ENCODE assay signal across 20 mouse cellular contexts in the genomic region with DNA sequence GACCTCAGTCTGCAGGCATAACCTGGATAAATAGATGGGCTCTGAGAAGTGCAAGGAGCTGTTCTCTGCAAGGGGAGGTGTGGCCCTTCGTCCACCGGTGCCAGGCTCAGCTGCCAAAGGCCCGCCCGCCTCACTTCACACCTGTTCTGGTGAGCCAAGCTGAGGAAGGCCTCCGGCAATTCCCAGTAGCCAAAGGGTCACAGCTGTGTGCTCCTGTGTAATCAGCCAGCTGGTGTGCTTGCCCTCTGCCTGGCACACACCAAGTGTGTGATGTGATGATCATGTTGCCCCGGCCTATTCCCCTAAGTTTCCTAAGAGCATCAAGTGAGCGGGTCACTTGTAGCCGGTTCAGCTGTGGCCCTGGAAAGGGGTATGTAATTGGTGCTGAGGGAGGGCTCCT.
DNase-seq lines count a peak whose midpoint lies in the region; ATAC-seq and TF ChIP-seq lines count a peak whose summit lies in the region.
"Had no signal": no experiment of that assay in that cellular context is flagged by ENCODE, and none has a peak within 500 bp of the region (broad histone marks: within the 10 kb centered on the region; RNA-seq: fewer than 3 reads in every experiment).

No protein-coding gene starts in this region.

- 88% methylated on average over 8 of the region's 8 CpGs for WGBS in heart, postnatal 0 days
- 81% methylated on average over 8 of the region's 8 CpGs for WGBS in embryonic facial prominence, embryonic 15.5 days
- WGBS in limb, embryonic 15.5 days: 66% methylated on average over 8 of the region's 8 CpGs

- DNase-seq in gastrocnemius, adult 18-20 months (ENCODE audit: low spot score): peak; percentile 44
- DNase-seq in gastrocnemius, postnatal 36 days: no peak
- DNase-seq in heart, postnatal 0 days (ENCODE audit: low spot score): no peak
- DNase-seq in heart, postnatal 10 days: no peak
- DNase-seq in cerebellum, postnatal 14 days: no peak
- DNase-seq in right cerebral cortex, adult 18-20 months: no peak
- DNase-seq: adrenal gland, postnatal 10 days; cerebellum, adult 11 months; cerebellum, adult 8-10 months; cerebellum, postnatal 25 days; heart, adult 2 months; heart, postnatal 14 days; kidney, adult 11 months had no signal

- ATAC-seq in heart, postnatal 0 days (ENCODE audit: insufficient read depth, low read depth): peak; percentile 13; the same call in 1 of the 2 replicates
- 0 out of 2 replicates have a peak, but pooled peaks have one; percentile 2 for ATAC-seq in embryonic facial prominence, embryonic 15.5 days (ENCODE audit: insufficient number of reproducible peaks, low FRiP score, low TSS enrichment, low read depth)
- peak; percentile 33; the same call in 1 of the 2 replicates for ATAC-seq in limb, embryonic 15.5 days (ENCODE audit: insufficient number of reproducible peaks, low FRiP score, low TSS enrichment, low read depth)
- ATAC-seq: forebrain, embryonic 16.5 days; hindbrain, postnatal 0 days had no signal

- TF ChIP-seq CTCF in heart, postnatal 0 days (IDR thresholded peaks at IDR 0.05; ENCODE audit: low read depth): no peak

- no peaks in the 10 kb centered on the region for H3K4me1 ChIP-seq in heart, postnatal 0 days (ENCODE audit: control insufficient read depth, insufficient read depth)
- H3K4me1 ChIP-seq in embryonic facial prominence, embryonic 15.5 days: peaks cover 18% of the 10 kb centered on the region; the same call in 1 of the 2 replicates
- H3K4me1 ChIP-seq in limb, embryonic 15.5 days: peaks cover 15% of the 10 kb centered on the region
- H3K4me1 ChIP-seq: forebrain, embryonic 12.5 days had no signal

- H3K36me3 ChIP-seq in heart, postnatal 0 days (replicated peaks; ENCODE audit: control insufficient read depth, insufficient read depth, low read length): peaks cover 87% of the 10 kb centered on the region
- H3K36me3 ChIP-seq in embryonic facial prominence, embryonic 15.5 days: peaks cover 80% of the 10 kb centered on the region
- H3K36me3 ChIP-seq in limb, embryonic 15.5 days: peaks cover 87% of the 10 kb centered on the region

- H3K27ac ChIP-seq in heart, postnatal 0 days (ENCODE audit: low read depth): no peak overlapping the region
- H3K27ac ChIP-seq in embryonic facial prominence, embryonic 15.5 days (replicated peaks): no peak overlapping the region
- no peak overlapping the region for H3K27ac ChIP-seq in limb, embryonic 15.5 days
- H3K27ac ChIP-seq: forebrain, embryonic 12.5 days; heart, adult 2 months; heart, embryonic 13.5 days; hindbrain, embryonic 13.5 days; hindbrain, postnatal 0 days had no signal

- intact Hi-C loops in gastrocnemius, postnatal 36 days (cut with DNase I): no loop called here
- intact Hi-C loops in heart, postnatal 10 days (cut with DNase I): loop anchor here (5.0 kb wide), 1 partner anchor 536 kb away; no protein-coding TSS in a partner anchor

- H3K4me2 ChIP-seq in heart, postnatal 0 days (ENCODE audit: low read depth, low read length): no peak overlapping the region
- H3K4me2 ChIP-seq in embryonic facial prominence, embryonic 15.5 days (replicated peaks): no peak overlapping the region
- no peak overlapping the region for H3K4me2 ChIP-seq in limb, embryonic 15.5 days
- H3K4me2 ChIP-seq: forebrain, embryonic 12.5 days; heart, embryonic 13.5 days; hindbrain, embryonic 13.5 days had no signal

- no peak overlapping the region for H3K4me3 ChIP-seq in heart, postnatal 0 days (ENCODE audit: low read depth, low read length)
- H3K4me3 ChIP-seq in embryonic facial prominence, embryonic 15.5 days (replicated peaks): no peak overlapping the region
- H3K4me3 ChIP-seq in limb, embryonic 15.5 days: no peak overlapping the region
- H3K4me3 ChIP-seq: forebrain, embryonic 12.5 days; heart, adult 2 months; heart, embryonic 13.5 days; hindbrain, embryonic 13.5 days had no signal

- H3K9ac ChIP-seq in heart, postnatal 0 days (replicated peaks; ENCODE audit: low read depth, low read length): no peak overlapping the region
- H3K9ac ChIP-seq in embryonic facial prominence, embryonic 15.5 days: no peak overlapping the region
- no peak overlapping the region for H3K9ac ChIP-seq in limb, embryonic 15.5 days
- H3K9ac ChIP-seq: forebrain, embryonic 12.5 days; hindbrain, embryonic 13.5 days had no signal

- TF ChIP-seq EP300 in heart, postnatal 0 days (IDR thresholded peaks at IDR 0.05; ENCODE audit: low read depth): no peak

- no peaks in the 10 kb centered on the region for H3K27me3 ChIP-seq in heart, postnatal 0 days (ENCODE audit: control insufficient read depth, insufficient read depth, low read length)
- no peaks in the 10 kb centered on the region for H3K27me3 ChIP-seq in embryonic facial prominence, embryonic 15.5 days
- H3K27me3 ChIP-seq in limb, embryonic 15.5 days: no peaks in the 10 kb centered on the region
- H3K27me3 ChIP-seq: forebrain, embryonic 12.5 days; heart, embryonic 13.5 days; hindbrain, embryonic 13.5 days had no signal

- no peaks in the 10 kb centered on the region for H3K9me3 ChIP-seq in heart, postnatal 0 days (replicated peaks; ENCODE audit: control insufficient read depth, low read length)
- H3K9me3 ChIP-seq in embryonic facial prominence, embryonic 15.5 days (replicated peaks): no peaks in the 10 kb centered on the region
- no peaks in the 10 kb centered on the region for H3K9me3 ChIP-seq in limb, embryonic 15.5 days
- H3K9me3 ChIP-seq: forebrain, embryonic 12.5 days; heart, embryonic 13.5 days; hindbrain, embryonic 13.5 days had no signal
